Mouse (Mus musculus): Measurements from ENCODE around the gene Vamp1. TPM values are rescaled to one million over a fixed set of nuclear protein-coding genes. Genes with fewer than 3 reads are reported as not detected.
A peak's percentile ranks its signal among the peaks of the same experiment; 100 is the strongest.

The Vamp1 gene
- polyA plus RNA-seq, 1 experiment from 2014 or later = 4.4 TPM

GRCm38 (mm10) chr6:125190816-125191215 lies 24.5 kb upstream of the Vamp1 start:
- Histone ChIP-seq H3K9ac (peak overlapping the region; percentile 92), H3K36me3 (peaks cover 65% of the 10 kb centered on the region), H3K9me3 (no peaks in the 10 kb centered on the region), H3K4me3 (peak overlapping the region; percentile 75), H3K4me1 (peaks cover 26% of the 10 kb centered on the region), H3K4me2 (peak overlapping the region; percentile 91), H3K27ac (replicated peaks) (peak overlapping the region; percentile 100), H3K27me3 (replicated peaks) (no peaks in the 10 kb centered on the region)
- no peak for ATAC-seq (ENCODE audit: extremely low read depth, insufficient number of reproducible peaks, low FRiP score, low TSS enrichment)

- H3K27ac ChIP-seq (replicated peaks) = peak within 1 kb of the TSS; percentile 100
- peak; percentile 96 for ATAC-seq (ENCODE audit: extremely low read depth, insufficient number of reproducible peaks, low FRiP score, low TSS enrichment)
- under 1% methylated on average over 54 of the region's 54 CpGs for WGBS
- no peaks in the 10 kb centered on the region for H3K27me3 ChIP-seq (replicated peaks)
- H3K4me1 ChIP-seq = peaks cover 26% of the 10 kb centered on the region
- peaks cover 59% of the 10 kb centered on the region for H3K36me3 ChIP-seq
- no peaks in the 10 kb centered on the region for H3K9me3 ChIP-seq
- H3K9ac ChIP-seq = peak within 1 kb of the TSS; percentile 92
- peak within 1 kb of the TSS; percentile 91 for H3K4me2 ChIP-seq
- peak within 1 kb of the TSS; percentile 75 for H3K4me3 ChIP-seq
These were observed 23.9 kb upstream of the Vamp1 start, which contains the start of the genes Ncapd2 and Mrpl51 for GRCm38 (mm10) chr6:125191332-125192015. Gene Ncapd2 (minus strand): TSS chr6:125191701. Gene Mrpl51 (plus strand): TSS chr6:125191801.

- Histone ChIP-seq H3K27me3 (replicated peaks) (no peaks in the 10 kb centered on the region), H3K27ac (replicated peaks) (peak overlapping the region; percentile 100), H3K9ac (peak overlapping the region; percentile 92), H3K4me2 (peak overlapping the region; percentile 91), H3K4me3 (peak overlapping the region; percentile 75), H3K9me3 (no peaks in the 10 kb centered on the region), H3K4me1 (peaks cover 26% of the 10 kb centered on the region), H3K36me3 (peaks cover 52% of the 10 kb centered on the region)
- under 1% methylated on average over 34 of the region's 34 CpGs for WGBS
- ATAC-seq (ENCODE audit: extremely low read depth, insufficient number of reproducible peaks, low FRiP score, low TSS enrichment) = peak; percentile 83
These were observed 23.2 kb upstream of the Vamp1 start for GRCm38 (mm10) chr6:125192016-125192714.

DNA sequence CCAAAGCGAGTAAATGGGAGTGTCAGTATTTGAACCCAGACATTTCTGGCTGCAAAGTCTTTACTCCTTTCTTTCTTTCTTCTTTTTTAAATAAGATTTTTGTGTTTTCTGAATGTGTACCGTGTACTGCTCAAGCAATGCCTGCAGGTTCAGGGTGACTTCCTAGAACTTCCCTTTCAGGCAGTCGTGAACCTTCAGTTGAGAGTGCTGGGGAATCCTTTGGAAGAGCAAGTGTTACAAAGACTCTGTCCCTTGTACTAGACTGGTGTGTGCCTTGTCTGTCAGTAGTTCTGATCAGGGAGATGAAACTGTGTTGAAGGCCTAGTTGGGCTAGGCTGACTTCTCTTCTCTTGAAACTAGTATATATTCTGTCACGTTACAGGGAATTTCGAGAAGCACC lies 22.5 kb upstream of the Vamp1 start:
- ATAC-seq (ENCODE audit: extremely low read depth, insufficient number of reproducible peaks, low FRiP score, low TSS enrichment) = no peak
- 38% methylated on average over 5 of the region's 5 CpGs for WGBS
- H3K9me3 ChIP-seq = no peaks in the 10 kb centered on the region
- peaks cover 26% of the 10 kb centered on the region for H3K4me1 ChIP-seq
- H3K9ac ChIP-seq = peak overlapping the region; percentile 92
- no peaks in the 10 kb centered on the region for H3K27me3 ChIP-seq (replicated peaks)
- peak overlapping the region; percentile 75 for H3K4me3 ChIP-seq
- H3K27ac ChIP-seq (replicated peaks) = peak overlapping the region; percentile 100
- peaks cover 45% of the 10 kb centered on the region for H3K36me3 ChIP-seq
- H3K4me2 ChIP-seq = peak overlapping the region; percentile 91

GRCm38 (mm10) chr6:125193390-125193789 lies 22.0 kb upstream of the Vamp1 start:
- Histone ChIP-seq H3K27ac (replicated peaks) (0 out of 2 replicates have a peak overlapping the region, but pooled peaks have one; percentile 32), H3K4me3 (peak overlapping the region; percentile 75), H3K4me2 (peak overlapping the region; percentile 91)

DNA sequence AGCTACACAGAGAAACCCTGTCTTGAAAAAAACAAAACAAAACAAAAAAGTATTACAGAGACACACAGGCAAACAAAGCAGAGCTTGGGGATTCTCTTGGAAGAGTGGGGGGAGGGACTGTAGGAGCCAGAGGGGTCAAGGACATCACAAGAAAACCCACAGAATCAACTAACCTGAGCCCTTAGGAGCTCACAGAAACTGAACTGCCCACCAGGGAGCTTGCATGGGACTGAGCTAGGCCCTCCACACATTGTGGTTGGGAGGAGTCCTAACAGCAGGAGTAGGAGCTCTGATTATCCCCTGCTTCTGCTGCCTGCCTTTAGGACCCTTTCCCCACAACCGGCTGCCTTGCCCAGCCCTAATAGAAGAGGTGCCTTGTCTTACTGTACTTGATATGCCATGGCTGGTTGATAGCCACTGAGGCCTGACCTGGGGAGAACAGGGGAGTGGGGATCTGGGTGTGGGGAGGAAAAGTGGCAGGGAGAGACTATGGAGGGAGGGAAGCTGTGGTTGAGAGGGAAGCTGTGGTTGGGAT lies 19.7 kb upstream of the Vamp1 start:
- WGBS = 40% methylated on average over 1 of the region's 1 CpGs
- H3K27me3 ChIP-seq (replicated peaks) = no peaks in the 10 kb centered on the region
- no peak for ATAC-seq (ENCODE audit: extremely low read depth, insufficient number of reproducible peaks, low FRiP score, low TSS enrichment)
- H3K4me2 ChIP-seq = no peak overlapping the region
- no peaks in the 10 kb centered on the region for H3K9me3 ChIP-seq
- H3K9ac ChIP-seq = no peak overlapping the region
- H3K27ac ChIP-seq (replicated peaks) = no peak overlapping the region
- peaks cover 14% of the 10 kb centered on the region for H3K4me1 ChIP-seq
- no peak overlapping the region for H3K4me3 ChIP-seq
- H3K36me3 ChIP-seq = peaks cover 26% of the 10 kb centered on the region

More at GRCm38 (mm10) chr6:125193390-125193789, 22.0 kb upstream of the Vamp1 start:
- Histone ChIP-seq H3K9ac (0 out of 2 replicates have a peak overlapping the region, but pooled peaks have one; percentile 3), H3K36me3 (peaks cover 40% of the 10 kb centered on the region), H3K27me3 (replicated peaks) (no peaks in the 10 kb centered on the region), H3K4me1 (peaks cover 26% of the 10 kb centered on the region), H3K9me3 (no peaks in the 10 kb centered on the region)
- ATAC-seq (ENCODE audit: extremely low read depth, insufficient number of reproducible peaks, low FRiP score, low TSS enrichment) = no peak
- 51% methylated on average over 7 of the region's 7 CpGs for WGBS

- Histone ChIP-seq H3K27ac (replicated peaks) (no peak overlapping the region), H3K9ac (no peak overlapping the region), H3K4me2 (no peak overlapping the region), H3K27me3 (replicated peaks) (no peaks in the 10 kb centered on the region), H3K4me3 (no peak overlapping the region), H3K9me3 (no peaks in the 10 kb centered on the region), H3K36me3 (peaks cover 26% of the 10 kb centered on the region), H3K4me1 (peaks cover 14% of the 10 kb centered on the region)
- no peak for ATAC-seq (ENCODE audit: extremely low read depth, insufficient number of reproducible peaks, low FRiP score, low TSS enrichment)
- 69% methylated on average over 3 of the region's 3 CpGs for WGBS
These were observed 19.1 kb upstream of the Vamp1 start for GRCm38 (mm10) chr6:125196301-125196700.

GRCm38 (mm10) chr6:125197166-125197565 lies 18.2 kb upstream of the Vamp1 start:
- H3K27ac ChIP-seq (replicated peaks) = no peak overlapping the region
- ATAC-seq (ENCODE audit: extremely low read depth, insufficient number of reproducible peaks, low FRiP score, low TSS enrichment) = no peak
- WGBS = 87% methylated on average over 5 of the region's 5 CpGs
- no peaks in the 10 kb centered on the region for H3K9me3 ChIP-seq
- H3K36me3 ChIP-seq = peaks cover 26% of the 10 kb centered on the region
- no peak overlapping the region for H3K4me2 ChIP-seq
- H3K27me3 ChIP-seq (replicated peaks) = no peaks in the 10 kb centered on the region
- H3K4me3 ChIP-seq = no peak overlapping the region
- peaks cover 14% of the 10 kb centered on the region for H3K4me1 ChIP-seq
- no peak overlapping the region for H3K9ac ChIP-seq

DNA sequence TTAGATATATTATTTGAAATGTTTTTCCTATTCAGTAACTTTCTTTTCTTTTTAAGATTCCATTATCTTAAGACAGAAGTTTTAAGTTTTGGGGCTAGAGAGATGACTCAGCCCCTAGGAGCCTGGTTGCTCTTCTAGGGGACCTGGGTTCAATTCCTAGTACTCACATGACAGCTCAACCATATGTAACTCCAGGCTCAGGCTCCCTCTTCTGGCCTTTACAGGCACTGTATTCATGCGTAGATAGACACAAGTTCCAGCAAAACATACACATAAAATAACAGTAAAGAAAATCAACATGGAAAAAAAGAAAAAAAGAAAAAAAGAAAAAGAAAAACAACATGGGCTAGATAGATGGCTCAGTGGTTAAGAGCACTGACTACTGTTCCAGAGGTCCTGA lies 4.9 kb upstream of the Vamp1 start:
- H3K4me1 ChIP-seq = no peaks in the 10 kb centered on the region
- H3K27ac ChIP-seq (replicated peaks) = no peak overlapping the region
- 73% methylated on average over 1 of the region's 1 CpGs for WGBS
- peaks cover 32% of the 10 kb centered on the region for H3K27me3 ChIP-seq (replicated peaks)
- H3K4me2 ChIP-seq = no peak overlapping the region
- ATAC-seq (ENCODE audit: extremely low read depth, insufficient number of reproducible peaks, low FRiP score, low TSS enrichment) = no peak
- no peaks in the 10 kb centered on the region for H3K9me3 ChIP-seq
- H3K4me3 ChIP-seq = no peak overlapping the region
- H3K9ac ChIP-seq = no peak overlapping the region
- H3K36me3 ChIP-seq = no peaks in the 10 kb centered on the region

DNA sequence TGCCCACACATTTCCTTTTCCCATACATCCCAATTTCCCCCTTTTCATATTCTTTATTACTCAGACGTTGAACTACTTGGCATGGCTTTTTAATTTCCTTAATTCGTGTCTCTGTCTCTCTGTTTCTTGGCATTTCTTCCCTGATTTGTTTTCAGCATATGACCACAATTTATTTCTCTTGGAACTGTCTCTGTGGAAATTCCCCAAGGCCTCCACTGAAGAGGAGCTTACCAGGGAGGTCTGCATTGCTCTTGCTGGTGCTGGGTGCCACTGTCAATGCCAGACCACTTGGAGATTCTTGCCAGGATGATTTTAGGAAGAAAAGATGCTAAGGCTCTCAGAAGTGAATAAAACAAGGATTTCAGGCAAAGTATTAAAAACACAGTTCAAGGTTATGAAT lies 2.7 kb upstream of the Vamp1 start:
- 36% methylated on average over 2 of the region's 2 CpGs for WGBS
- peaks cover 32% of the 10 kb centered on the region for H3K27me3 ChIP-seq (replicated peaks)
- peaks cover 13% of the 10 kb centered on the region for H3K4me1 ChIP-seq
- H3K27ac ChIP-seq (replicated peaks) = no peak overlapping the region
- H3K4me3 ChIP-seq = no peak overlapping the region
- no peak for ATAC-seq (ENCODE audit: extremely low read depth, insufficient number of reproducible peaks, low FRiP score, low TSS enrichment)
- H3K9me3 ChIP-seq = no peaks in the 10 kb centered on the region
- H3K36me3 ChIP-seq = no peaks in the 10 kb centered on the region
- H3K4me2 ChIP-seq = no peak overlapping the region
- no peak overlapping the region for H3K9ac ChIP-seq

DNA sequence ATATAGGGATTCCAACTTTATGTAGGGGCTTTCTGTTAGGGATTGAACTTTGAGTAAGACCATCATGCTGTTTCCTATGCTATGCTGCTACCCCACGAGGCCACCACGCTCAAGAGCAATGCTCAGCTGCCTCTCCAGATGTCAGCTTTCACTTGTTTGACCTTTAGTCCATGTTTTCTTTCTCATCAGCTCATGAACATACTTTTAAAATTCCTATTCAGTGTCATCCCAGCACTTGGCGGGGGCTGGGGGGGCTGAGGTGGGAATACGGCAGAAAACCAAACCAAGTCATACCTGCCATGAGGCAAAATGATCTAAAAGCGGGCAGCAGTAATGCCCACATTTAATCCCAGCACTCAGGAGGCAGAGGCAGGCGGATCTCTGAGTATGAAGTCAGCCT lies 2.2 kb upstream of the Vamp1 start:
- H3K27me3 ChIP-seq (replicated peaks) = peaks cover 32% of the 10 kb centered on the region
- peaks cover 13% of the 10 kb centered on the region for H3K4me1 ChIP-seq
- H3K4me2 ChIP-seq = no peak overlapping the region
- WGBS = 61% methylated on average over 6 of the region's 6 CpGs
- no peak for ATAC-seq (ENCODE audit: extremely low read depth, insufficient number of reproducible peaks, low FRiP score, low TSS enrichment)
- H3K4me3 ChIP-seq = no peak overlapping the region
- no peak overlapping the region for H3K9ac ChIP-seq
- no peak overlapping the region for H3K27ac ChIP-seq (replicated peaks)
- H3K9me3 ChIP-seq = no peaks in the 10 kb centered on the region
- H3K36me3 ChIP-seq = no peaks in the 10 kb centered on the region
